Mouse (Mus musculus) forebrain, postnatal 0 days (tissue): ENCODE results near the gene Adam12. TPM values are rescaled to one million over a fixed set of nuclear protein-coding genes. Genes with fewer than 3 reads are reported as not detected.

Source experiments
- ATAC-seq: fragments of 200-750 bp; cut with Nextera tagmentation; 2 replicates; pipeline ENCODE4 v1.8.0; 2017; ENCODE audit warnings: mild to moderate bottlenecking, moderate library complexity
- DNase-seq: peaks from one replicate; pipeline ENCODE4 v3.0.0-alpha.2; 2015
- H3K27ac ChIP-seq: fragments of 300-500 bp; sonication (generic); 2 replicates; pipeline ENCODE4 v1.5.1; 2014; ENCODE audit warnings: low read depth, mild to moderate bottlenecking, antibody characterized with exemption, low read length, moderate library complexity, mixed read lengths
- H3K27me3 ChIP-seq: fragments of 300-500 bp; sonication (generic); 2 replicates; pipeline ENCODE4 v1.6.1; 2014; ENCODE audit warnings: mild to moderate bottlenecking, low read length, mixed read lengths; ENCODE audit not compliant: insufficient read depth
- H3K36me3 ChIP-seq: fragments of 300-500 bp; sonication (generic); 2 replicates; pipeline ENCODE4 v1.6.1; 2014; ENCODE audit warnings: mild to moderate bottlenecking, moderate library complexity; ENCODE audit not compliant: insufficient read depth
- H3K4me1 ChIP-seq: fragments of 300-500 bp; sonication (generic); 2 replicates; pipeline ENCODE4 v1.6.1; 2014; ENCODE audit warnings: antibody characterized with exemption; ENCODE audit not compliant: insufficient read depth
- H3K4me2 ChIP-seq: fragments of 300-500 bp; sonication (generic); 2 replicates; pipeline ENCODE4 v1.6.1; 2014; ENCODE audit warnings: low read depth, mild to moderate bottlenecking, moderate library complexity
- H3K4me3 ChIP-seq: fragments of 300-500 bp; sonication (generic); 2 replicates; pipeline ENCODE4 v1.5.1; 2014; ENCODE audit warnings: low read depth, low read length, mixed read lengths
- H3K9ac ChIP-seq: fragments of 300-500 bp; sonication (generic); 2 replicates; pipeline ENCODE4 v1.6.1; 2014; ENCODE audit warnings: mild to moderate bottlenecking
- H3K9me3 ChIP-seq: fragments of 300-500 bp; sonication (generic); 2 replicates; pipeline ENCODE4 v1.6.1; 2016; ENCODE audit warnings: low read length
- CTCF ChIP-seq: sonication (generic); IDR thresholded peaks from 2 replicates; pipeline ENCODE4 v1.5.1; 2016; ENCODE audit warnings: antibody characterized with exemption, control low read depth, low read depth
- WGBS: fragments of 180-500 bp; shearing (Covaris S2); extraction: QIAGEN DNeasy Blood & Tissue Kit; methylation state at CpG from one replicate; pipeline ENCODE4 v1.1.7; 2014; 5-methylcytosine and 5-hydroxymethylcytosine counted together
- polyA plus RNA-seq: library from polyadenylated mRNA; unstranded; fragments of >200 nt; fragmentation: Nextera tagmentation; extraction: Ambion mirVana; gene quantifications from 2 replicates; pipeline ENCODE4 v1.2.1, GENCODE M21; 2015
- total RNA-seq: library from RNA; depleted of rRNA; stranded (reverse); fragments of >200 nt; gene quantifications from 2 replicates; pipeline ENCODE4 v1.2.3, GENCODE M21; 2014

Adam12 gene
- total and polyA plus RNA-seq, 2 experiments from 2014 or later: 1.9 to 13.3 TPM

DNA sequence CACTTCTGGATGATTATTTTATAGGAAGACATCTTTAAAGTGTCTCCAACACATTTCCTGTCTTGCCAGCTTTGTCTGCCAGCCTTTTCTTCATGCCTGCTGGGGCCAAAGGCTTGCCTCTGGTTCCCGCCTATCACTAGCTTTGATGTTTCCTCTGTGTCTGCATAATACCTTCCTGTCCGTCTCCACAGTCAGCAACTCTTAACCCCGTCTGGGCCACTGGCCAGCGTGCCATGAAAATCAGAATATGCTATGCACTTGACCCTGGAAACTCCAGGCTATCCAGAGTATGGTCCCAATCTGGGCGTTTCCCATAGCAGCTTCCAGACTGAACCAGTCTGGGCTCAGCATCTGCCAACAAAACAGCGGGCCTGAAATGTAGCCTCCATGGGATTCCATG is 69.1 kb downstream of the Adam12 start:
- H3K4me1 ChIP-seq: no peaks in the 10 kb centered on the region
- TF ChIP-seq CTCF: no peak
- no peak overlapping the region for H3K4me2 ChIP-seq
- ATAC-seq (no peak), DNase-seq (no peak)
- no peak overlapping the region for H3K4me3 ChIP-seq
- no peak overlapping the region for H3K9ac ChIP-seq
- H3K27ac ChIP-seq: no peak overlapping the region
- no peaks in the 10 kb centered on the region for H3K36me3 ChIP-seq
- 65% methylated on average over 6 of the region's 6 CpGs for WGBS
- H3K9me3 ChIP-seq: no peaks in the 10 kb centered on the region
- H3K27me3 ChIP-seq: no peaks in the 10 kb centered on the region

DNA sequence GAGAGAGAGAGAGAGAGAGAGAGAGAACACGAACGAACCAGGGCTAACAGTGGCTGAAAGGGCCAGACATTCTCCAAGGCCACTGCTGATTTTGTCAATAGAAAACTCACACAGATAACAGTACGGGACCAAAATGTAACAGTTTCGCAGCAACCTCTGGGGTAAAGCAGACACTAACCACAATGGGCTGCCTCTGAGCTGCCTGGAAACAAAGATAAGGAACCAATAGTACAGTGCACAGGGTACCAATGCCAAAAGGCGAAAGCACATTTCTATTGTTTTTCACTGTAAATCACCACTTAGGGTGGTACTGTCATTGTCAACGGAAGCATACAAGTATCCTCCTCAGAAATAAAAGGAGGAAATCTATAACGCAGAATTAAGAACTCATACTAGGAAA is 72.3 kb downstream of the Adam12 start:
- DNase-seq (no peak), ATAC-seq (no peak)
- Histone ChIP-seq H3K9ac (no peak overlapping the region), H3K4me1 (no peaks in the 10 kb centered on the region), H3K9me3 (no peaks in the 10 kb centered on the region), H3K4me2 (no peak overlapping the region), H3K27me3 (no peaks in the 10 kb centered on the region), H3K4me3 (no peak overlapping the region), H3K36me3 (no peaks in the 10 kb centered on the region), H3K27ac (no peak overlapping the region)
- TF ChIP-seq CTCF: no peak
- 81% methylated on average over 7 of the region's 7 CpGs for WGBS

DNA sequence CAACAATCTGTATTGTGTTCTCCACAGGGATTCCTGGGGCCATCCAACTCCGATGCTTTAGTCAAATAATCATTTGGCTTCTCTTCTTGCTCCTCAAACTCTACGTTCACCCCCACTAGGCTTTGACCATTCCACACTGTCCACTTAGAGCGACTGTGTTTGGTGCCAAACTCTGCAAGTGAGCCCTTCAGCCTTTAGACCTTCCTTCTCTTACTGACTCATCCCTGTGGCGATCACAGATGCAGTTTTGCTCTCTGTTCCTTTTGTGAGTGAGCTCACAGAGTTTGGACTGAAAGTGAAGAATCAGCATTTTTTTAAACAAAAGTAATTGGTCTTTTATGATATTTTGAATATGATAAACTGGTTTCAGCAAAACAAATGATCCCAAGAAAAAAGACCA is 80.6 kb downstream of the Adam12 start:
- Histone ChIP-seq H3K4me3 (no peak overlapping the region), H3K9me3 (no peaks in the 10 kb centered on the region), H3K27ac (no peak overlapping the region), H3K27me3 (no peaks in the 10 kb centered on the region), H3K9ac (no peak overlapping the region), H3K4me1 (no peaks in the 10 kb centered on the region), H3K4me2 (no peak overlapping the region), H3K36me3 (no peaks in the 10 kb centered on the region)
- no peak for ATAC-seq
- no peak for TF ChIP-seq CTCF
- DNase-seq: no peak
- 81% methylated on average over 4 of the region's 4 CpGs for WGBS

DNA sequence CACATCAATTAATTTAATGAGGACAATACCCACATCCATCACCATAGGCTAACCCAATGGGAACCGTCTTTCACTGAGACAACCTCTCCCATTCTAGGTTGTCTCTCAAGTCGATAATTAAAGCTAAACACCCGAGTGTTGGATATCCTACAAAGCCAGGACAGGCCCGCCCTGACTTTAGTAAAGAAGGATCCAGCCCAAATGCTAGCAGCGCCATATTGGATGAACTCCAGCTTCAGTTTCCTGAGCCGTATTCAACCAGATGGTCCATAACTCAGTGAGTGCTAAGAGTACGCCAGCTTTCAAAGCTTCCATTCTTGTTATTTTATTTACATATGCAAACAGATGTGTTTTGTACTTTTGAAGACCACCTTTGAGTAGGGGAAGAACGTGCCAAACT is 81.6 kb downstream of the Adam12 start:
- no peak overlapping the region for H3K9ac ChIP-seq
- no peak for ATAC-seq
- H3K36me3 ChIP-seq: no peaks in the 10 kb centered on the region
- TF ChIP-seq CTCF: no peak
- H3K27me3 ChIP-seq: no peaks in the 10 kb centered on the region
- no peak overlapping the region for H3K27ac ChIP-seq
- H3K4me1 ChIP-seq: no peaks in the 10 kb centered on the region
- no peaks in the 10 kb centered on the region for H3K9me3 ChIP-seq
- no peak overlapping the region for H3K4me3 ChIP-seq
- 54% methylated on average over 8 of the region's 8 CpGs for whole genome bisulfite sequencing
- H3K4me2 ChIP-seq: no peak overlapping the region
- peak; percentile 24 for DNase-seq

DNA sequence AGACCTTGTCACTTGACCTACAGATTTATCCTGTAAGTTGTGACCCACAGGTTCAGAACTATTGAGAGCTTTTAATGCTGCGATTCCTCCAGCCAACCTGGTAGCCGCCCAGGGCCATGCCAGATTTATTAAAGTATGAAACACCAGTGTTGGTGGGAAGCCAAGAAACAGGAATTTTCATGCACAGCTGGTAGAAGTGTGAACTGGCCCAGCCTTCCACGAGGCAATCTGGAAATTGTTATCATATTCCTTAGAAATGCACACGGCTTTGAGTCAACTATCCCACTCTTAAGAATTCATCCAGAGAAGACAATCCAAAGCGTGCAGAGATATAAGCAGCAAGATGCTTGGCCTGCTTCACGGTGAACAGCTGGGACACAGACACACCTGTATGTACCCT is 82.6 kb downstream of the Adam12 start:
- TF ChIP-seq CTCF: no peak
- WGBS: 80% methylated on average over 6 of the region's 6 CpGs
- ATAC-seq (no peak), DNase-seq (no peak)
- Histone ChIP-seq H3K9me3 (no peaks in the 10 kb centered on the region), H3K27me3 (no peaks in the 10 kb centered on the region), H3K9ac (no peak overlapping the region), H3K4me2 (no peak overlapping the region), H3K27ac (no peak overlapping the region), H3K4me3 (no peak overlapping the region), H3K36me3 (no peaks in the 10 kb centered on the region), H3K4me1 (no peaks in the 10 kb centered on the region)

DNA sequence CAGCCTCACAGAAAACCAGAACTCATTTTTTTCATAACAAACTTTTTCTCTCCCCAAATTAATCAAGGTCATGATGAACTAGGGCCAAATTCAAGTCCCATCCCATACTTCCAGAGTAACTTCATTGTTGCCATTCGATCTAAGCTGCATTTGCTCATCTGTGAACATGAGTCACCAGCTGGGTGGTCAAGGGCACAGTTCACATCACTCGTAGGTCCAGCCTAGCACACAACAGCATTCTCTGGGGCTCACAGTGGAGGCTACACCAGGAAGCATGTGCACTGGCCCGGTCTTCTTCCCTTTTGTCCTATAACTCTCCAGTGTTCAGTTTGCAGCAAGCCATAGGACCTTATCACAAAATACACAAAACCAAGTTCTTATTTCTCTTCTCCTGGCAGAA is 84.4 kb downstream of the Adam12 start:
- Histone ChIP-seq H3K9me3 (no peaks in the 10 kb centered on the region), H3K36me3 (no peaks in the 10 kb centered on the region), H3K9ac (no peak overlapping the region), H3K27ac (no peak overlapping the region), H3K4me1 (no peaks in the 10 kb centered on the region), H3K4me2 (no peak overlapping the region), H3K27me3 (no peaks in the 10 kb centered on the region), H3K4me3 (no peak overlapping the region)
- ATAC-seq: no peak
- no peak for TF ChIP-seq CTCF
- 85% methylated on average over 3 of the region's 3 CpGs for WGBS
- DNase-seq: no peak

DNA sequence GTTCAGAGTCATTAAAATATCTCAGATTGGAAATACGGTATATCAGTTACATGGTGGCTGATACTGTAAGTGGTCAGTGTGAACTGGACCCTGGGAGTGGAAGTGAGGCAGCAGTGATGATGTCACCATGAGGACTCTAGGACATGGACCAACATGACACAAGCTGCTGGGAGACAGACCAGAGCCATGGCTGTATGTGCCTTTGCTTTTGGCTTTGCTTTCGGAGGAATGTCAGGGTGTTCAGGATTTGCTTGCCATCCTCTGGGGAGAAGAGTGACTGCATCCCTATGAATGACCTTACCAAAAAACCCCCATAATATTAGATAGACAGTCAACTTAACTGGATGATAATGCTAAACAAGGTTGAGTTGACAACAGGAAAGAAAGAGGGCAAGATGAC is 85.1 kb downstream of the Adam12 start:
- WGBS: 98% methylated on average over 2 of the region's 2 CpGs
- no peaks in the 10 kb centered on the region for H3K4me1 ChIP-seq
- H3K9ac ChIP-seq: no peak overlapping the region
- no peaks in the 10 kb centered on the region for H3K36me3 ChIP-seq
- DNase-seq (no peak), ATAC-seq (no peak)
- no peak overlapping the region for H3K4me2 ChIP-seq
- no peak for TF ChIP-seq CTCF
- H3K9me3 ChIP-seq: no peaks in the 10 kb centered on the region
- no peaks in the 10 kb centered on the region for H3K27me3 ChIP-seq
- H3K4me3 ChIP-seq: no peak overlapping the region
- H3K27ac ChIP-seq: no peak overlapping the region

DNA sequence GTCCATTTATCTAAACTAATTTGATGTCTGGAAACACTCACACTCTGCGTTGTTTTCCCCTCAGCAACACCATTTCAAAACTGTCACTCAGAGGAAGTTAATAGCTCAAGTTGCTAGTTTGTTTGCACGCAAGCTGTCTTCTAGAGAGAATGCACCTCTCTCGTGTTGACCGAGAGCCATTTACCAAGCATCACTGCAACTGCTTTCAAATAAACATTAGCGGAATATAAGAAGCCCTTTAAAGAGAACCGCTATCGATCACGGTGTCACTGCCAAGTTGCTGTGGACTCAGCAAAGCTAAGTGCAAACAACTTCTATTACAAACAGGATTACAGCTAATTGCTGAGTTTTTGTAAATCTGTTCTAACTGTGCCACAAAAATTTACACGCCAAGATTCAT is 87.8 kb downstream of the Adam12 start:
- WGBS: 46% methylated on average over 9 of the region's 9 CpGs
- Histone ChIP-seq H3K4me3 (no peak overlapping the region), H3K4me2 (no peak overlapping the region), H3K27me3 (no peaks in the 10 kb centered on the region), H3K4me1 (no peaks in the 10 kb centered on the region), H3K9me3 (no peaks in the 10 kb centered on the region), H3K9ac (no peak overlapping the region), H3K27ac (no peak overlapping the region), H3K36me3 (no peaks in the 10 kb centered on the region)
- DNase-seq: no peak
- ATAC-seq: no peak
- TF ChIP-seq CTCF: no peak
